Mouse (Mus musculus): ENCODE measurements around the gene Parva.

GRCm38 (mm10) chr7:112446498-112446897, 19.2 kb downstream of the Parva start:
- TF ChIP-seq CTCF (IDR thresholded peaks at IDR 0.05; ENCODE audit: borderline replicate concordance, insufficient read depth, low read length) (no peak), POLR2A (IDR thresholded peaks at IDR 0.05; ENCODE audit: low read depth, low read length) (no peak)

Measured in embryonic fibroblast, embryonic 13.5 days (primary cell).